Mouse (Mus musculus): ENCODE data around the gene Dnajc28. TPM values are rescaled to one million over a fixed set of nuclear protein-coding genes. Genes with fewer than 3 reads are reported as not detected.
A peak's percentile ranks its signal among the peaks of the same experiment; 100 is the strongest.

The Dnajc28 gene
- polyA plus RNA-seq, 1 experiment from 2014 or later, result 6.0 TPM

GRCm38 (mm10) chr16:91587730-91588453 is 30.9 kb downstream of the Dnajc28 start:
- Histone ChIP-seq H3K4me1 (replicated peaks; ENCODE audit: control insufficient read depth, insufficient read depth, low read length) (no peaks in the 10 kb centered on the region), H3K36me3 (replicated peaks; ENCODE audit: control insufficient read depth, insufficient read depth) (peaks cover 21% of the 10 kb centered on the region), H3K27ac (no peak overlapping the region), H3K9me3 (ENCODE audit: control insufficient read depth, low read length) (no peaks in the 10 kb centered on the region), H3K4me2 (replicated peaks) (no peak overlapping the region), H3K27me3 (ENCODE audit: control insufficient read depth, insufficient read depth, low read length) (no peaks in the 10 kb centered on the region), H3K9ac (no peak overlapping the region), H3K4me3 (replicated peaks; ENCODE audit: low read length) (no peak overlapping the region)
- no peak for DNase-seq (ENCODE audit: low spot score)
- WGBS, result 58% methylated on average over 6 of the region's 6 CpGs
- ATAC-seq (ENCODE audit: low FRiP score), result no peak

GRCm38 (mm10) chr16:91586244-91586643 is 32.6 kb downstream of the Dnajc28 start:
- Histone ChIP-seq H3K27me3 (ENCODE audit: control insufficient read depth, insufficient read depth, low read length) (no peaks in the 10 kb centered on the region), H3K4me2 (replicated peaks) (no peak overlapping the region), H3K9me3 (ENCODE audit: control insufficient read depth, low read length) (no peaks in the 10 kb centered on the region), H3K4me1 (replicated peaks; ENCODE audit: control insufficient read depth, insufficient read depth, low read length) (no peaks in the 10 kb centered on the region), H3K36me3 (replicated peaks; ENCODE audit: control insufficient read depth, insufficient read depth) (peaks cover 28% of the 10 kb centered on the region), H3K27ac (no peak overlapping the region), H3K4me3 (replicated peaks; ENCODE audit: low read length) (no peak overlapping the region), H3K9ac (no peak overlapping the region)
- DNase-seq (ENCODE audit: low spot score) (no peak), ATAC-seq (ENCODE audit: low FRiP score) (no peak)
- WGBS, result 94% methylated on average over 6 of the region's 6 CpGs

GRCm38 (mm10) chr16:91585617-91586016 is 33.2 kb downstream of the Dnajc28 start:
- Histone ChIP-seq H3K36me3 (replicated peaks; ENCODE audit: control insufficient read depth, insufficient read depth) (peaks cover 28% of the 10 kb centered on the region), H3K4me3 (replicated peaks; ENCODE audit: low read length) (no peak overlapping the region), H3K4me2 (replicated peaks) (no peak overlapping the region), H3K9ac (no peak overlapping the region), H3K27ac (no peak overlapping the region), H3K27me3 (ENCODE audit: control insufficient read depth, insufficient read depth, low read length) (no peaks in the 10 kb centered on the region), H3K9me3 (ENCODE audit: control insufficient read depth, low read length) (no peaks in the 10 kb centered on the region), H3K4me1 (replicated peaks; ENCODE audit: control insufficient read depth, insufficient read depth, low read length) (no peaks in the 10 kb centered on the region)
- no peak for ATAC-seq (ENCODE audit: low FRiP score)
- DNase-seq (ENCODE audit: low spot score), result no peak
- WGBS, result 92% methylated on average over 5 of the region's 5 CpGs

GRCm38 (mm10) chr16:91582307-91582706 is 36.5 kb downstream of the Dnajc28 start:
- Histone ChIP-seq H3K4me3 (replicated peaks; ENCODE audit: low read length) (no peak overlapping the region), H3K27ac (no peak overlapping the region), H3K4me1 (replicated peaks; ENCODE audit: control insufficient read depth, insufficient read depth, low read length) (no peaks in the 10 kb centered on the region), H3K36me3 (replicated peaks; ENCODE audit: control insufficient read depth, insufficient read depth) (peaks cover 37% of the 10 kb centered on the region), H3K27me3 (ENCODE audit: control insufficient read depth, insufficient read depth, low read length) (no peaks in the 10 kb centered on the region), H3K4me2 (replicated peaks) (no peak overlapping the region), H3K9ac (no peak overlapping the region), H3K9me3 (ENCODE audit: control insufficient read depth, low read length) (no peaks in the 10 kb centered on the region)
- DNase-seq (ENCODE audit: low spot score) (peak; percentile 50), ATAC-seq (ENCODE audit: low FRiP score) (no peak)
- 72% methylated on average over 2 of the region's 2 CpGs for WGBS

- no peaks in the 10 kb centered on the region for H3K9me3 ChIP-seq (ENCODE audit: control insufficient read depth, low read length)
- H3K4me3 ChIP-seq (replicated peaks; ENCODE audit: low read length), result no peak overlapping the region
- H3K36me3 ChIP-seq (replicated peaks; ENCODE audit: control insufficient read depth, insufficient read depth), result peaks cover 43% of the 10 kb centered on the region
- DNase-seq (ENCODE audit: low spot score) (no peak), ATAC-seq (ENCODE audit: low FRiP score) (no peak)
- H3K27ac ChIP-seq, result no peak overlapping the region
- no peak overlapping the region for H3K9ac ChIP-seq
- H3K27me3 ChIP-seq (ENCODE audit: control insufficient read depth, insufficient read depth, low read length), result no peaks in the 10 kb centered on the region
- H3K4me1 ChIP-seq (replicated peaks; ENCODE audit: control insufficient read depth, insufficient read depth, low read length), result no peaks in the 10 kb centered on the region
- WGBS, result 84% methylated on average over 14 of the region's 14 CpGs
- no peak overlapping the region for H3K4me2 ChIP-seq (replicated peaks)
These were observed 39.7 kb downstream of the Dnajc28 start for GRCm38 (mm10) chr16:91578980-91579720.

GRCm38 (mm10) chr16:91575151-91575550 is 43.7 kb downstream of the Dnajc28 start:
- ATAC-seq (ENCODE audit: low FRiP score) (no peak), DNase-seq (ENCODE audit: low spot score) (no peak)
- no peaks in the 10 kb centered on the region for H3K27me3 ChIP-seq (ENCODE audit: control insufficient read depth, insufficient read depth, low read length)
- H3K9ac ChIP-seq, result no peak overlapping the region
- WGBS, result 70% methylated on average over 13 of the region's 13 CpGs
- no peaks in the 10 kb centered on the region for H3K9me3 ChIP-seq (ENCODE audit: control insufficient read depth, low read length)
- H3K4me2 ChIP-seq (replicated peaks), result no peak overlapping the region
- peaks cover 33% of the 10 kb centered on the region for H3K36me3 ChIP-seq (replicated peaks; ENCODE audit: control insufficient read depth, insufficient read depth)
- H3K4me1 ChIP-seq (replicated peaks; ENCODE audit: control insufficient read depth, insufficient read depth, low read length), result no peaks in the 10 kb centered on the region
- H3K27ac ChIP-seq, result peak overlapping the region; percentile 26; the same call in 1 of the 2 replicates
- no peak overlapping the region for H3K4me3 ChIP-seq (replicated peaks; ENCODE audit: low read length)

- peaks cover 12% of the 10 kb centered on the region for H3K36me3 ChIP-seq (replicated peaks; ENCODE audit: control insufficient read depth, insufficient read depth)
- 74% methylated on average over 3 of the region's 3 CpGs for WGBS
These were observed 47.7 kb downstream of the Dnajc28 start for GRCm38 (mm10) chr16:91571105-91571504.

GRCm38 (mm10) chr16:91568960-91569359 is 49.9 kb downstream of the Dnajc28 start:
- no peak for ATAC-seq (ENCODE audit: low FRiP score)
- WGBS, result 87% methylated on average over 10 of the region's 10 CpGs
- Histone ChIP-seq H3K27me3 (ENCODE audit: control insufficient read depth, insufficient read depth, low read length) (no peaks in the 10 kb centered on the region), H3K4me3 (replicated peaks; ENCODE audit: low read length) (no peak overlapping the region), H3K36me3 (replicated peaks; ENCODE audit: control insufficient read depth, insufficient read depth) (peaks cover 7% of the 10 kb centered on the region), H3K9me3 (ENCODE audit: control insufficient read depth, low read length) (no peaks in the 10 kb centered on the region), H3K4me2 (replicated peaks) (no peak overlapping the region), H3K27ac (no peak overlapping the region), H3K9ac (no peak overlapping the region), H3K4me1 (replicated peaks; ENCODE audit: control insufficient read depth, insufficient read depth, low read length) (no peaks in the 10 kb centered on the region)
- DNase-seq (ENCODE audit: low spot score), result no peak

More at GRCm38 (mm10) chr16:91571105-91571504, 47.7 kb downstream of the Dnajc28 start:
- Histone ChIP-seq H3K27ac (no peak overlapping the region), H3K27me3 (ENCODE audit: control insufficient read depth, insufficient read depth, low read length) (no peaks in the 10 kb centered on the region), H3K9me3 (ENCODE audit: control insufficient read depth, low read length) (no peaks in the 10 kb centered on the region), H3K4me1 (replicated peaks; ENCODE audit: control insufficient read depth, insufficient read depth, low read length) (no peaks in the 10 kb centered on the region), H3K4me2 (replicated peaks) (no peak overlapping the region), H3K4me3 (replicated peaks; ENCODE audit: low read length) (no peak overlapping the region), H3K9ac (no peak overlapping the region)
- ATAC-seq (ENCODE audit: low FRiP score) (no peak), DNase-seq (ENCODE audit: low spot score) (no peak)

GRCm38 (mm10) chr16:91566002-91566401 is 52.8 kb downstream of the Dnajc28 start:
- 89% methylated on average over 7 of the region's 7 CpGs for WGBS
- no peak overlapping the region for H3K4me2 ChIP-seq (replicated peaks)
- no peak for DNase-seq (ENCODE audit: low spot score)
- H3K36me3 ChIP-seq (replicated peaks; ENCODE audit: control insufficient read depth, insufficient read depth), result peaks cover 36% of the 10 kb centered on the region
- no peaks in the 10 kb centered on the region for H3K9me3 ChIP-seq (ENCODE audit: control insufficient read depth, low read length)
- H3K4me3 ChIP-seq (replicated peaks; ENCODE audit: low read length), result no peak overlapping the region
- no peak overlapping the region for H3K9ac ChIP-seq
- H3K4me1 ChIP-seq (replicated peaks; ENCODE audit: control insufficient read depth, insufficient read depth, low read length), result no peaks in the 10 kb centered on the region
- no peak for ATAC-seq (ENCODE audit: low FRiP score)
- no peaks in the 10 kb centered on the region for H3K27me3 ChIP-seq (ENCODE audit: control insufficient read depth, insufficient read depth, low read length)
- no peak overlapping the region for H3K27ac ChIP-seq

Data from hindbrain, embryonic 14.5 days (tissue).